Mouse (Mus musculus): ENCODE data around the gene Gm14226.
"Not testable (repeated sequence)": the region's sequence is repeated elsewhere in the genome, so short reads cannot be mapped to it uniquely, and the experiment has no call there.

Gm14226 gene

DNA sequence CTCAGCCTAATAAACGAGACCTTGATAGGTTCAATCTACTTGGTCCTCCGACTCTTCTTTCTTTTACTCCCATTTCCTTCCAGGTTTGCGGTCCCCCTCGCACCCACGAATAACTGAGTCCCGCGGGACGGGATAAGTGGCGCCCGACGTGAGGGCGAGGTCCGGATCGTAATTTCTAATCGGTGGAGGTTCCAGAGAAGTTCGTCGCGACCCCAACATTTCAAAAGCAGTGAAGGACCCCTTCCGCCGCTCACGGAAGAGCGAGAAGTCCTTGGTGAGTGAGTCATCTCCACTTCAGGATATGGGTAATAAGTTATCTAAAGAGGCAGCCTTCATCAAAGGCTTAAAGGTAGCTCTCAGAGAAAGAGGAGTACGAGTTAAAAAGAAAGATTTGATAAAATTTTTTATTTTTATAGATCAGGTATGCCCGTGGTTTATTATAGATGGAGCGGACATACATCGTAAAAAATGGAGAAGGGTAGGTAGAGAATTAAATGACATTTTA, at the start of gene Gm14226:
TSS of gene Gm14226 (plus strand) at position 16 of the 505 bp plus-strand sequence.
- DNase-seq = not testable (repeated sequence)

DNA sequence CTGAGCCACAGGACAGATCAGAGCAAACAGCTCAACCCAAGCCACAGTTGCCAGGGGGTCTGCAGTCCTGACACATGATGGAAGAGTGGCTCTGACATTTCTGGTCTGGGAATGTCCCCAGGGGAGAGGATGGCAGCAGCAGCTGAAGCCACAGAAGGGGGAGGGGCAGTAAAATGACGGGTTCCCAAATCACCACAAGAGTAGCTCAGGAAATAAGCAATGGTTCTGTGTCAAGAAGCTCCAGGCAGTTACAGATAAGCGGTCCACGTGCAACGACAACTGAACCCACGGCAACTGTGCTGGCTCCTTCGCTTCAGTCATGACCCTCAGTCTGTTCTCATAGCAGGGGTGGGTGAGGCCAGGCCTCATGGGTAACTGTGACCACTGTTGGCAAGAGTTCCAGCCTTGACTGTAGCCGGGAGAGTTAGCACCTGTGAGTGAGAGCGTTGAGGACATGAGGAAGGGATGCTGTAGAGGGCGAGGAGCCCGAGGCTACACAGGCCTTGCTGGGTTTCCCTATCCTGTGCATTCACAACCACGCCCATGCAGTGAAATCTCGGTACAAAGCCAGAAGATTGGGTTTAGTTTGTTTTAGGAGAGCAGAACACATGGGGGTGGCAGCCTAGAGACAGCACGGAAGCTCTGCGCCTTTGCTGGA, 48.2 kb upstream of the Gm14226 start:
- not testable (repeated sequence) for DNase-seq

DNA sequence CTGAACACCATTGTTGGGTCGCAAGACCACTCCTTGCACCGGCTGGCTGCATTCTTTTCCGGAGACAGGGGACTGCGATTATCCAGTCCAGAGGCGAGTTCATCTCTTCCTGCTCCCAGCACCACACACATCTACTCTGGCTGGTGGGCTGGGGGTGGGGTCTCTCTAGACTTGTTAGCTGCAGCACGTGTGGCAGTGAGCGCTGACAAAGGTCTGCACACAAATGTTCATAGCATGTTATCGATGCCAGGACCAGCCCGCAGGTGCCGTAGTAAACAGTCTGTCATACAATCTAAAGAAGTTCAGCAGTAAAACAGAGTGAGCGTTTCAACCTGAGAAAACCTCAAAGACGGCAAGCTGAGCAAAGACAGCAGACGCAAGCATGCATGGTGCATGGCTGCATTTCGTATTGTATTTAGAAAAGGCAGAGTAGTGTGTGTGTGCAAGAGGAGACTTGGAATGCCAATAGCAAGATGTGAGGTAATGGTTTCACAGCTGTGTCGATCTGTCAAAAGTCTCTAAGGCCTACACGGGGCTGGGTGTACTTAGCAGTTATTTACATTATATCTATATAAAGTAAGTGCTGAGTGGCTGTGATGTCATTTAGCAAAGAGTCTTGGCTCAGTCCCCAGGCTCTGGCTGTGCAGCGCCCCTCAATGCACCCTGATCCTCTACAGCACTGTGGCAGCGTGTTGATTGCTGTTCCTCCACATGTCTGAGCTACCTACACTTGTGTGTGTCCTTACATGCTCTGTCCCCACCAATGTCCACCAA, 46.0 kb upstream of the Gm14226 start:
- DNase-seq = no peak

DNA sequence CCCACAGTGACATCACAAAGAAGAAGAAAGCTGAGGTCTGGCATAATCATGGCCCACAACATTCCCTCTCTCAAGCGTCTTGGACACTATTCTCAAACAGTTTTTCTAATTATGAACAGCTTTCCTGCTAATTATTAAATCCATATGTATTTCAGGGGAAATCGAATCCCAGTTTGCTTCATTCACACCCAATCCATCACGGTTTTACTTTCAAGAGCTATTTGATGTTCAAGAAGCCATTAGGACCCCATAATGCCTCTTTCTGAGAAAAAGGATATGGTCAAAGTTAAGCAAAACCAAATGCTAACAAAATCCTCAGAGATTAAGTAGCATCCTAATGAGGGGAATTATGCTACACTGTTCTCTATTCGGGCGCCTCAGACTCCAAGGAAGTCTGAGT, 45.1 kb upstream of the Gm14226 start:
- DNase-seq = no peak

DNA sequence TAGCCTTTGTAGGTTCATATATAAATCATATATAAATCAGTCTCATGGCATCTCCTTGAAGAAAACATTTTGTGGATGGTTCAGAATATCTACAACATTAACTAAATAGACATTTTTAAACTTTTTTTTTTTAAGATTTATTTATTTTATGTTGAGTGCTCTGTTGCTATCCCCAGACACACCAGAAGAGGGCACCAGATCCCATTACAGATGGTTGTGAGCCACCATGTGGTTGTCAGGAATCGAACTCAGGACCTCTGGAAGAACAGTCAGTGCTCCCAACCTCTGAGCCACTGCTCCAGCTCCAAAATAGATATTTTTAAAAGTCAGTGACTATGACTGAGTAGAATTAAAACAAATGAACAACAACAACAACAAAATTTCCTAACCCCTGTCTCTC, 31.5 kb upstream of the Gm14226 start:
- no peak for DNase-seq

DNA sequence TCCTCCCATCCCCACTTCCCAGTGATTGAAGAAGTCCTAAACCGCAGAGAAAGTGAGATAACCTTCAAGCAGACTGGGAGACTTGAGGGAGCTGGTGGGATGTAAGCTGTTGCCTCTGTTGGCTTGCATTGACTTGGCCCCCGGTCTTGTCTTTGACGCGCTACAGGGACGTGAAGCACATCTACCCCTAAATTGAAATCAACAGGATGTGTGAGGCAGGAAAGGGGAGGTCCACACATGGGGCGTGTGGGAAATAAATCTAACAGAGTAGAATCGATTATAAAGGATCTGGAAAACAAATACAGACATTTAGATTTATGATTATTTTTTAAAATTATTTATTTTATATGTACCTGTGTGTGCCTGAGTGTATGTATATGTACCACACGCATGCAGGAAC, 26.7 kb upstream of the Gm14226 start:
- DNase-seq = no peak

DNA sequence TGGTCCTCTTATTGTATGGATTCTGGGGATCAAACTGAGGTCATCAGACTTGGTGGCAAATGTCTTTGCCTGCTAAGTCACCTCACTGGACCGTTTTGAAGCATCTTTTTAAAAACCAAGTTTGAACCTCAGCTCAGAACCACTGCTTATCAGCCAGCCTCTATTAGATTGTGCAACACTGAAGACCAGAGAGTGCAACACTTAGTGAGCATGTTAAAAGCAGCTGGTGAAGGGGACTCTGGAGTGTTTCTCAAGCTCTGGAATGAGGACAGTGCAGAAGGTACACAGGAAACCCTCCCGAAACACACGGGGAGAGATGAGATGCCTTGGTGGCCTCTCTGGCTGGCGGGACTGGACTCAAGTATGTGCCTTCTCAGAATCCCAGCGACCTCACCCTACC, 26.0 kb upstream of the Gm14226 start:
- no peak for DNase-seq

DNA sequence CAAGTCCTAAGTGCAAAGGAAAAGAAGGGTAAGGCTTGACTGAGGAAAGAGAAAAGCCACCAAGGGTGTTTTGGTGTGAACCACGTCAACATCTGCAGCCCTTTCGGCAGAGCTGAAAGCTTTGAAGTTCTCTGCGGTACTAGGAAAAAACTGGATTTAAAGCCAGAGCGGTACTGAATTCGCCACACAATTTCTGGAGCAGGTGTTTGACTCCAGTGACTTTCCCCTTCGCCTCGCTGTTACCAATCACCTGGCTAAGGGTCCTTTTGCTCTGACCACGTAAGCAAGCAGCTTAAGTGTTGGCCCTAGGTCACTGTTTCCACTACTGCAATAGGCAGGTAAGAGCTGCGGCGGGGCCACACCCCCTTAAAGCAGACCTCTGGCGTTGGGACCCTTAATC, 12.6 kb upstream of the Gm14226 start:
- DNase-seq = no peak

DNA sequence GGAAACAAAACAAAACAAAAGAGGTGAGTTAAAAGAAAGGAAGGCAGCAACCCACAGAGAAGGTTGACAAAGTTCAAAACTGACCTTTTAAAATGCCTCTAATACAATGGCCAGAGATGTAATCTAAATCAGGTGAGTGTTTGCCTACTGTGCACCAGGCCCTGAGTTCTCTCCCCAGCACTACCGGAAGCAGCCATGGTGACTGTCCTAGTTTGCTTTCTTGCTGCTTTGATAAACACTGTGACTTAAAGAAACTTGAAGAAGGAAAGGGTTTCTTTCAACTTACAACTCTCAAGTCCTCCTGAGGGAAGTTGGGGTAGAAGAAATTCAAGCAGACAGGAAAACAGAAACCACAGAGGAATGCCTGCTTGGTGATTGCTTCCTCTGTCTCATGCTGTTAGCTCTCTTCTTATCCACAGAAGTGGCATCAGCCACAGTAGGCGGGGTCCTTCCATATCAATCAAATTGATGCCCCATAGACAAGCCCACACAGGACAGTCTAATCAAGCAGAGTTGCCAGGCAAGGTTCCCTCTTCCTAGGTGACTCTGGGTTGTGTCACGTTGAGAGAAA, 6.9 kb upstream of the Gm14226 start:
- DNase-seq = peak; percentile 13

DNA sequence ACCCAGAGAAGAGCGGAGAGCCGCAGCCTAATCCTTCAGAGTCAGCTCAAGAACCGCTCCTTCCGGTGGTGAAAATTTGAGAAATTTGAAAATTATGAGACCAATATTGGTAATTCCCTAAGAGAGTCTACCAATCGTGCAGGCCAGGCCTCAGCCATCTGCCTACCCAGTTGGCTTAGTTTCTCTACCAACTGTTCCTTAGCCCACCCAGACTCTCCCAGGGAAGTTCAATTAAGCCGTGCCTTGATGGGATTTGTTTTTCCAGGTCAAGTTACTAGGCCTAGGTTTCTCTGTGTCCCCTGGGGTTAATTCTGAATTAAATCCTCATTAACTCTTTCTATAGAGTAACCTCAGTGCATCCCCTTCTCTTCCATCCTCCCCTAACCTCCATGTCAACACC, 5.1 kb upstream of the Gm14226 start:
- peak; percentile 23 for DNase-seq

DNA sequence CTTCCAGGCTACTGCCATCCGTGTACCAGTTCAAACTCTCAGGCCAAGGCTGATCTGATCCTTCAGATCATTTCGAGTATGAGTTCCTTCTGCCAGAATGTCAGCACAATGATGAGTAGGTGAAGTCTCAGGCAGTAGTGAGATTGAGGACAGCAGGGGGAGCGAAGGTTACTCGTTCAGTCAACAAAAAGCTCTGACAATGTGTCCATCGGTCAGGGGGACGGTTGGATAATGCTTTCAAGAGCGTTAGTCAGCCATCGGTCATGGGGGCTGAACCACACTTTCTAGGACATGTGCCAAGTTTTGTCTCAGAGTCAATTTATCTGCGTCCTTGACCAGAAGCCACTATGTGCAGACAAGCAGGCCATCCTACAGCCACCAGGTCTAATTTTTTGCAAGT, 1.3 kb upstream of the Gm14226 start:
- not testable (repeated sequence) for DNase-seq

DNA sequence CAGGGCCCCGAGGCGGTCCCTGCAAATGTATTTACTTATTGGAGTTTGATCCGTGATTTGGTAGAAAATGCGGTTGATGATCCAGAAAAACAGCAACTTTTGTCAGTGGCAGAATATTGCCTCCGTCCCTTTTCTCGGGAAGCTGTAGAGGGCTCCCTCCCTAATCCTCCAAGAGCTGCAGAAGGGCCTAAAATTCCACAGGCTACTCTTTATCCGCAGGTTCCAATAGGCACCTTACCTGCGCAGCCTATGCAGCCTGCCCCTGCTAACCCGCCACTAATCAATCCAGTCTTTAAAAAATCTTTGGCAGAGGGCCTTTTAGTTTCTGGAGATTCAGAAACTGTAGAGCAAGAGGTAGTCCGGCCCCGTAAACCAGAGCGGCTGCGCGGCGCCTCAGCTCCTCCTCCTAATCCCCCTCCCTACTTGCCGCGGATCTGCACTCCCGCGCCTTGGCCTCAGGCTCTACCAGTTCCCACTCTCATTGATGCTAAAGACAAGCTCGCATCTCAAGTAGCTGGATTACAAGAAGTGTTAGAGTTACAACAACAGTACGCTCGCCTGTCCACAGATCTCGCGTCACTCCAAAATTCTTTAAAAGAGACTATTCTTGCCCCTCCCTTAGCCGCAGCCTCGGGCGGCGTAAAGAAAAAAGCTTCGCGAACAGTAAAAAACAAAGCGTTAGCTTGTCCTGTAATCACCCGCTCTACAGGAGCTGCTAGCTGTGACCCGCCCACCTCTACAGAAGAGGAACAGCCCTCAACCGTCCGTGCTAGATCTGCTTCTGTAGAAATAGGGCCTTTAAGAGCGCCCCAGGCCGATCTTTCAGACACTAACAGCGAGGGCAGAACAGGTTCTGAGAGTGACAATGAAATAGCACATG, 936 bp downstream of the Gm14226 start:
- peak; percentile 31 for DNase-seq

DNA sequence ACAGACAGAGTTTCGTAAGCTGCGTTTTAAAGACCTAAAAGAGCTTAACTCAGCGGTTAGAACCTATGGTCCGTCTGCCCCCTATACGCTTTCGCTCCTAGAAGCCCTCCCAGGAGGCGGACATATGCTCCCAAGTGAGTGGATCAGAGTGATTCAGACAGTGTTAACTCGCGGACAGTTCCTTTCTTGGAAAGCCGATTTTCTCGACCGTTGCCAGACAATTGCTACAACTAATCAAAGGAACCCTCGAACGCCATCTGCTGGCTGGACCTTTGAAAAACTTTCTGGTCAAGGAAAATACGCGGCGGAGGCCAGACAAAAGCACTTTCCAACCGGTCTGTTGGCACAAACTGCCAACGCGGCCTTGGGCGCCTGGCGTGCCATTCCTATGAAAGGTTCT, 1.6 kb downstream of the Gm14226 start:
- peak; percentile 78 for DNase-seq

DNA sequence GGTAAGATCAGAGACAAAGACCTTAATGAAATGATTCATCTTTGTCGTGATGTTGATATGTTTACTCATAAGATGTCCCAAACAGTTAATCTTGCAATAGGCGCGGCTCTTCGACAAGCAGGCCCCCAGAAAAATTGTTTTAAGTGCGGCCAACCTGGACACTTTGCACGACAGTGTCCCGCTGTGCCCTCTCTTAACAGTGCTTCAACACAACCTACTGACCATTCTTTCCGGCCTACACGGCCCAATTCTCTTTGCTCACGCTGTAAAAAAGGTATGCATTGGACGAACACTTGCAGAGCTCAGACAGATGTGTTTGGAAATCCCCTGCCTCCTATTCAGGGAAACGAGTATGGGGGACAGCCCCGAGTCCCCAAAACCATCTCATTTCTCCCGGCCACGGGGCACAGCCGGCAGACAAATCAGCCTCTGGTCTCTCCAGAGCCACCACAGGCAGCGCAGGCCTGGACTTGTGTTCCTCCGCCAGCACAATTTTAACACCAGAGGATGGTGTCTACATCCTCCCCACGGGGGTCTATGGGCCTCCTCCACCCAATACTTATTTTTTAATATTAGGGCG, 2.3 kb downstream of the Gm14226 start:
- not testable (repeated sequence) for DNase-seq

DNA sequence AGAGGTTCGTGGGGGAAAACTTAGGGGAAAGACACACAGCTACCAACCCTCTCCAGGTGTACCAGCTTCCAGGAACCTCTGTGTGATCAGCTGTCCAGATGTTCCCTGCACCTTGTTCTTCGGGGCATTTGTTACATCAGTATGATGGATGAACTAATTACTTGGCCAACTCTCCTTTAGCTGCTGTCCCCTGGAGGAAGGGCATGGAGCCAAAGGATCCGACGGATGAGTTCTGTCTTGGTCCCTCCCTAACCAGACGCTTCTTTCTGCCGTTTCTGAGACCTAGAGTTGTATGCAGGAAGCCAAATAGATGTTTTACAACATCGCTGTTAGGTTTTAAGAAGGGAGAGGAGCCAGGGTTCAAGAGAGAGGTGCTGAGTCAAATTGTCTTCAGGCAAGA, 12.8 kb downstream of the Gm14226 start:
- no peak for DNase-seq

DNA sequence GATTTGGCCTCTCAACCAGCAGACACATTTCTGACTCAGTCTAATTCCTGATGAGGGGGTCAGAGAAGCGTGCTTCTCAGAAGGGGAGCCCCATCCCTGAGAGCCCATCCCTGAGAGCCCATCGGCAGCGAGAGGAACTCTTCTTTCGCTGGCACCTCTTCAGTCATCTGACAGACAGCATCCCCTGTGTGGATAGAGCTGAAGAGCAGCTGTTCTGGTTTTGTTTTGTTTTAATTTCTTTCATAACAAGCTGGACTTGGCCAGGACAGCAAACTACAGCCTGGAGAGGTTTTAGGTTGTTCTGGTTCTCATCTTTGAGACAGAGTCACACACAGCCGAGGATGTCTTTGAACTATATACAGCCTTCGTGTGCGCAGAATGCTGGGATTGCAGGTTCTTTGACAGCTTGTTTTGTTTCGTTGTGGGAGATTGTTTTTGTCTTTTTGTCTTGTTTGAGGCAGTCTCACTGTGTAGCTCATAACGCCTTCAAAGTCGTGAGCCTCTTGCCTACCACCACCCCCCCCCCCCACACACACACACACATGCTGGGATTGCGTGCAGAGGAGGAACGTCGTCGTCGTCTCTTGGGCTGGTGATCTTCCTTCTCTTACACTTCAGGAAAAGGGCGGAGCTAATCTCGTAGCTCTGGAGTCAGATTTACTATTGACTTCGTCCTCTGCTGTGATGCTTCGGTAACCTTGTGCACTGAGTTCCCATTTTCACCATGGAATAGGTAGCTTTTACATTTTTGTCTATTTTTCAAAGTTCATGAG, 15.1 kb downstream of the Gm14226 start:
- no peak for DNase-seq

DNA sequence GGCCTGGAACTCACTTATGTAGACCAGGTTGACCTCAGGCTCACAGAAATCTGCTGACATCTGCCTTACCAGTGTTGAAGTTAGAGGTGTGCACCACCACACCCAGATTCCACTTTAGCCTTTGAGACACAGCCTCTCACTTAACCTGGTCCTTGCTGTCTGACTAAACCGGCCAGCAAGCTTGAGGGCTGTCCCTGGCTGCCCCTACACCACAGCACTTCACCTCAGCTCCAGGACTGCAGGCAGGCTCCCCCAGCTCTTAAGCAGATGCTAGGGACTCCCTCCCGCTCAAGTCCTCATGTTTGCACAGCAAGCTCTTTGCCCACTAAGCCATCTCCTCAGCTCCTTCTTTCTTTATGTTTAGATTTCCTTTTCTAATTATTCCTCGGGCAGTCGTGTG, 21.9 kb downstream of the Gm14226 start:
- DNase-seq = no peak

DNA sequence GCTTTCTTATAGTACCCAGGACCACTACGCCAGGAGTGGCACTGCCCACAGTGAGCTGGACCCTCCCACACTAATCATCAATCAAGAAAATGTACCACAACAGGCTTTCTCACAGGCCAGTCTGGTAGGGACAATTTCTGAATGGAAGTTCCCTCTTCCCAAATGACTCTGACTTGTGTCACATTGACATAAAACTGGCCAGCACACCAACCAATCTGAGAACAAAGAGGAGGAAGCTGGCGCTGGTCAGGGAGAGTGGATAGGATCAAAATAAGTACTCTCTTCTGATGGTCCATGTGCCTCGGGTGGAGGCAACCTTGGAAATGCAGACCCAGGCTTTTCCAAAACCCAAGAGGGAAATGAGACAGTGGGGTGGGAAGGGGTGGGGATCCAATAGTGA, 26.5 kb downstream of the Gm14226 start:
- DNase-seq = no peak

DNA sequence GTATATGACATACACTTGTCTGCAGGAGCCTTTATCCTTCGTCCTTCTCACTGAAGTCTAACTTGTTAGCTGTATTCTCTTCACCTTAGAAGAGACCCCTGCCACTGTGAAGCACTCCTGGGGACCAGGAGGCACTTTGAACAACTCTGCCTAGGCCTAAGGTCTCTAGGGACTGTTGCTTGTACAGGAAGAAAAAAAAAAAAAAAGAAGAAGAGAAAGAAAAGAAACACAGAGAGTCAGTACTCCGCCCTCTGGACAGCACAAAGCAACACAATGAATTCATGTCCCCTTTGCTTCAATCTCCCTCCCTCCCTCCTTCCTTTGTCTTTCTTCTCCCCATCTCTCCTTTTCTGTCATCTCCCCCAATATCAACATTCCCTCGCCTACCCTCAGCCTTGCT, 27.0 kb downstream of the Gm14226 start:
- DNase-seq = no peak

DNA sequence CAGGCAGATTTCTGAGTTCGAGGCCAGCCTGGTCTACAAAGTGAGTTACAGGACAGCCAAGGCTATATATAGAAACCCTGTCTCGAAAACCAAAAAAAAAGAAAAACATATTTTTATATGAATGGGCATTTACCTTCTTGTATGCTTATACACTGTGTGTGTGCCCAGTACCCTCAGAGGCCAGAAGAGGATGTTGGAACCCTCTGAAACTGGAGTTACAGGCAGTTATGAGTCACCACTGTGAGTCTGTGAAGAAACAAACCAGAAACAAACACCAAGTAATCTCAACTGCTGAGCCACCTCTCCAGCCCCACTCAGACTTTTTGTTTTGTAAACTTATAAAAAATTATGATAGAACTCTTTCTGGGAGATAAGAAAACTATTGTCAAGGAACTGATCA, 28.7 kb downstream of the Gm14226 start:
- DNase-seq = no peak

DNA sequence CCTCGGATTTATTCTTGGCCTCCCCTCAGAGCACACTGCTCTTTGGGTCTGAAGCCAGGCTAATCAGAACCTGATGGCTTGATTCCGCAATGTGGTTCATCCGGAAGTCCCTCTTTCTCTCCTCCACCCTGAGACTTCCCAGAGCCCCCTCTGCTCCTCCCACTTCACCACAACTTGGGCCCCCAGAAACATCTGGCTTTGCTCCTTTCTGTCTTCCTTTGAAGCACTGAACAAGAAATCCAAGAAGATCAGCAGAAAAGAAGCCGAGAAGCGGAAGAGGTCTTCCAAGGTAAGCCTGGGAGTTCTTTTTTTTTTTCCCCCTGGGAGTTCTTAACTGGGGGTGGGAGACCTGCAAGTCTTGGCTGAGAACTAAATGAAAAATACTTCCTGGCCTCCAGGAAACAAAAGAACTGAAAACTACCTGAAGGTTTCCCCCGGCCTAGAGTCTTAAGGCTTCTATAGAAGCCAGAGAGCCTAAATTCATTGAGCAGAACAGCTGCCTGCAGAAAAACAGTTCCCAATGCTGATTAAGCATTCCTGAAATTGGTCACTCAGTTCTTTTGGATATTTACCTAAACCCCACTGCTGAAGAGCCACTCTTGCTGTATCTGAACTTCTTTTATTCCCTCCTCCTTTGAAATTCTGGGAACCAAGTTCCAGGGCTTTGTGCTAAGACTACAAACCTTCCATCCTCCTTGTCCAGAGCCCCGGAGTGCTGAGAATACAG, 29.5 kb downstream of the Gm14226 start:
- no peak for DNase-seq
